Mouse (Mus musculus) testis, postnatal 14 days (tissue): ENCODE data around the gene Cntnap5c.

Experiments
- DNase-seq: peaks from one replicate; pipeline ENCODE4 v3.0.0; 2021; ENCODE audit warnings: low spot score

Cntnap5c gene

GRCm38 (mm10) chr17:58004491-58004890 is 235.1 kb downstream of the Cntnap5c start:
- no peak for DNase-seq

- no peak for DNase-seq
Measured at GRCm38 (mm10) chr17:58041178-58041577, 271.8 kb downstream of the Cntnap5c start.

GRCm38 (mm10) chr17:58045149-58045548 is 275.8 kb downstream of the Cntnap5c start:
- DNase-seq = no peak

- DNase-seq = no peak
Measured at GRCm38 (mm10) chr17:58069912-58070311, 300.5 kb downstream of the Cntnap5c start.

- DNase-seq = no peak
Measured at GRCm38 (mm10) chr17:58082676-58083075, 313.3 kb downstream of the Cntnap5c start.

GRCm38 (mm10) chr17:58104505-58104904 is 335.1 kb downstream of the Cntnap5c start:
- DNase-seq = no peak

GRCm38 (mm10) chr17:58107901-58108300 is 338.5 kb downstream of the Cntnap5c start:
- no peak for DNase-seq

- DNase-seq = no peak
Measured at GRCm38 (mm10) chr17:58108335-58108734, 339.0 kb downstream of the Cntnap5c start.

GRCm38 (mm10) chr17:58187171-58187570 is 417.8 kb downstream of the Cntnap5c start:
- no peak for DNase-seq

- no peak for DNase-seq
Measured at GRCm38 (mm10) chr17:58201148-58201547, 431.8 kb downstream of the Cntnap5c start.

- no peak for DNase-seq
Measured at GRCm38 (mm10) chr17:58268058-58268457, 498.7 kb downstream of the Cntnap5c start.

- no peak for DNase-seq
Measured at GRCm38 (mm10) chr17:58351310-58351709, 581.9 kb downstream of the Cntnap5c start.

- DNase-seq = no peak
Measured at GRCm38 (mm10) chr17:58356224-58356623, 586.9 kb downstream of the Cntnap5c start.

GRCm38 (mm10) chr17:58363582-58364267 is 594.4 kb downstream of the Cntnap5c start:
- DNase-seq = no peak

- no peak for DNase-seq
Measured at GRCm38 (mm10) chr17:58370089-58370488, 600.7 kb downstream of the Cntnap5c start.

- DNase-seq = no peak
Measured at GRCm38 (mm10) chr17:58407769-58408168, 638.4 kb downstream of the Cntnap5c start.

- DNase-seq = no peak
Measured at GRCm38 (mm10) chr17:58408756-58409155, 639.4 kb downstream of the Cntnap5c start.

- DNase-seq = no peak
Measured at GRCm38 (mm10) chr17:58437443-58437842, 668.1 kb downstream of the Cntnap5c start.
